19 mouse cellular contexts compared by ENCODE assay signal in the genomic region with DNA sequence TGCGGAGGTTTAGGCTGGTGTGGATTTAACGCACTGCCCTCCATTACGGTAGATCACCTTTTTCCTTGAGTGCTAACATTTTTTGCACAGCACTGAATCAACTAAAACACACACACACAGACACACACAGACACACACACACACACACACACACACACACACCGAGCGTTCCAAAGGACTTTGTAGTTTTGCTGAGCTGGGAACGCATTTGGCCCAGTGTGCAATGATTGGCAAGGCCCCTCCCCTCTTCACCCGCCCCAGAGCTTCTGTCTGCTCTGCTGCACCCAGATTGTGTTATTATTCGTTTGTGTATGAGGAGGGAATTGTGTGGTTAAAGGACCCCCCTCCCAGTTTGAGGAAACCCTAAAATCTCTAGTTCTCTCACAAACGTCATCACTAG.
DNase-seq lines count a peak whose midpoint lies in the region; ATAC-seq lines count a peak whose summit lies in the region.
"Had no signal": no experiment of that assay in that cellular context is flagged by ENCODE, and none has a peak within 500 bp of the region (broad histone marks: within the 10 kb centered on the region; RNA-seq: fewer than 3 reads in every experiment).

No protein-coding gene starts in this region.

- no peak overlapping the region for H3K4me3 ChIP-seq in hindbrain, embryonic 12.5 days
- no peak overlapping the region for H3K4me3 ChIP-seq in hindbrain, embryonic 10.5 days
- H3K4me3 ChIP-seq in midbrain, embryonic 13.5 days (replicated peaks): no peak overlapping the region
- no peak overlapping the region for H3K4me3 ChIP-seq in midbrain, embryonic 10.5 days
- H3K4me3 ChIP-seq: embryonic facial prominence, embryonic 15.5 days; limb, embryonic 15.5 days had no signal

- H3K27me3 ChIP-seq in hindbrain, embryonic 12.5 days: peaks cover 9% of the 10 kb centered on the region
- peaks cover 49% of the 10 kb centered on the region for H3K27me3 ChIP-seq in hindbrain, embryonic 10.5 days (ENCODE audit: insufficient read depth, poor library complexity, severe bottlenecking)
- H3K27me3 ChIP-seq in midbrain, embryonic 13.5 days: no peaks in the 10 kb centered on the region
- peaks cover 59% of the 10 kb centered on the region for H3K27me3 ChIP-seq in midbrain, embryonic 10.5 days (ENCODE audit: low read depth, poor library complexity, severe bottlenecking)

- no peaks in the 10 kb centered on the region for H3K9me3 ChIP-seq in hindbrain, embryonic 12.5 days (replicated peaks)
- H3K9me3 ChIP-seq in hindbrain, embryonic 10.5 days: no peaks in the 10 kb centered on the region
- no peaks in the 10 kb centered on the region for H3K9me3 ChIP-seq in midbrain, embryonic 13.5 days
- H3K9me3 ChIP-seq in midbrain, embryonic 10.5 days (replicated peaks): no peaks in the 10 kb centered on the region
- H3K9me3 ChIP-seq: embryonic facial prominence, embryonic 15.5 days; limb, embryonic 15.5 days had no signal

- WGBS in hindbrain, embryonic 12.5 days: 19% methylated on average over 9 of the region's 9 CpGs
- 22% methylated on average over 9 of the region's 9 CpGs for WGBS in hindbrain, embryonic 10.5 days
- whole genome bisulfite sequencing in midbrain, embryonic 13.5 days: 14% methylated on average over 9 of the region's 9 CpGs
- WGBS in midbrain, embryonic 10.5 days: 26% methylated on average over 9 of the region's 9 CpGs

- no peak overlapping the region; the same call in 1 of the 2 replicates for H3K27ac ChIP-seq in hindbrain, embryonic 12.5 days
- no peak overlapping the region for H3K27ac ChIP-seq in hindbrain, embryonic 10.5 days
- H3K27ac ChIP-seq in midbrain, embryonic 13.5 days: peak overlapping the region; percentile 53; the same call in 1 of the 2 replicates
- H3K27ac ChIP-seq in midbrain, embryonic 10.5 days (replicated peaks): no peak overlapping the region
- H3K27ac ChIP-seq: embryonic facial prominence, embryonic 15.5 days; limb, embryonic 15.5 days had no signal

- peak; percentile 34; the same call in 1 of the 2 replicates for ATAC-seq in hindbrain, embryonic 12.5 days (ENCODE audit: low FRiP score)
- no peak for ATAC-seq in midbrain, embryonic 13.5 days
- ATAC-seq: inflammation-experienced regulatory T-cells, adult 6 months; liver, postnatal 0 days had no signal

- no peak overlapping the region for H3K9ac ChIP-seq in hindbrain, embryonic 12.5 days
- no peak overlapping the region for H3K9ac ChIP-seq in midbrain, embryonic 13.5 days (replicated peaks)
- H3K9ac ChIP-seq: embryonic facial prominence, embryonic 15.5 days; limb, embryonic 15.5 days; liver, postnatal 0 days had no signal

- peaks cover 74% of the 10 kb centered on the region for H3K4me1 ChIP-seq in hindbrain, embryonic 12.5 days
- peaks cover 78% of the 10 kb centered on the region for H3K4me1 ChIP-seq in hindbrain, embryonic 10.5 days (replicated peaks)
- H3K4me1 ChIP-seq in midbrain, embryonic 13.5 days (replicated peaks): peaks cover 91% of the 10 kb centered on the region
- peaks cover 72% of the 10 kb centered on the region for H3K4me1 ChIP-seq in midbrain, embryonic 10.5 days

- no peaks in the 10 kb centered on the region for H3K36me3 ChIP-seq in hindbrain, embryonic 12.5 days
- no peaks in the 10 kb centered on the region for H3K36me3 ChIP-seq in hindbrain, embryonic 10.5 days
- H3K36me3 ChIP-seq in midbrain, embryonic 13.5 days: no peaks in the 10 kb centered on the region
- H3K36me3 ChIP-seq in midbrain, embryonic 10.5 days: no peaks in the 10 kb centered on the region
- H3K36me3 ChIP-seq: embryonic facial prominence, embryonic 15.5 days; limb, embryonic 15.5 days had no signal

- no peak overlapping the region for H3K4me2 ChIP-seq in hindbrain, embryonic 12.5 days (replicated peaks)
- no peak overlapping the region for H3K4me2 ChIP-seq in midbrain, embryonic 13.5 days (replicated peaks)

- no peak for DNase-seq in hindbrain, embryonic 10.5 days (ENCODE audit: low spot score)
- no peak for DNase-seq in midbrain, embryonic 10.5 days (ENCODE audit: low spot score)
- peak; percentile 41 for DNase-seq in kidney, postnatal 10 days
- DNase-seq in retina, postnatal 1 day: peak; percentile 54
- no peak for DNase-seq in c-Kit-positive CD71-positive TER-119-positive erythroid progenitor cells, embryonic 14.5 days (ENCODE audit: low spot score)
- DNase-seq: adrenal gland, postnatal 25 days; B cell, adult 2 months; cerebellum, adult 2 months; gastrocnemius, postnatal 25 days; layer of hippocampus, postnatal 36 days; liver, postnatal 0 days; lung, postnatal 10 days; right cerebral cortex, postnatal 25 days; thymus, postnatal 4 days had no signal

Comparison
In these comparisons a context has a peak if more than half of its experiments do, and no peak if none do; other contexts are left out.
1. DNase-seq: peak in kidney, postnatal 10 days (single experiment) and retina, postnatal 1 day (single experiment); none in hindbrain, embryonic 10.5 days (single experiment), midbrain, embryonic 10.5 days (single experiment) and c-Kit-positive CD71-positive TER-119-positive erythroid progenitor cells, embryonic 14.5 days (single experiment).